Mouse (Mus musculus): ENCODE data around the gene Grik3. TPM values are rescaled to one million over a fixed set of nuclear protein-coding genes. Genes with fewer than 3 reads are reported as not detected.

Gene Grik3
- polyA plus RNA-seq, 1 experiment, result 29.5 TPM

DNA sequence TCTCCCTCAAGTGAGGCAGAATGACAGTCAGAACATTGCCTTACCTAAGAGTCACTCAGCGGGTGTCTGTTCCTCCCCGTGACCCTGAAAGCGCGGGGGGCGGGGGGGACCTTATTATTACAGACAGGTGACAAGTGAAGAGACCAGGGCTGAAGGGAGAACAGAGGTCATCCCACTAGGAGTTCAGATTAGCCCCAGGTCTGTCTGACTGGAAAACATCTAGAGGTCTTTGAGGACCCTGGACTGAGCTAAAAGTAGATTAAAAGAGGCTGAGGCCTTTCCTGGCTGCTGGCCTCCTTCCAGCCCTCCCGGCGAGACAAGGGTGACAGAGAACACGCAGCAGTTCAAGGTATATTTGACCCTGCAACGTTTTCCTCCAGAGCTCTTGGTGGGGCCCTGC lies 150.0 kb downstream of the Grik3 start:
- no peak for TF ChIP-seq POLR2A (IDR thresholded peaks at IDR 0.05; ENCODE audit: extremely low read depth, insufficient read depth, low read length)
- TF ChIP-seq CTCF (IDR thresholded peaks at IDR 0.05; ENCODE audit: extremely low read depth, insufficient read depth, low read length), result no peak
- H3K4me1 ChIP-seq (ENCODE audit: control insufficient read depth, insufficient read depth, low read length), result no peaks in the 10 kb centered on the region
- H3K4me3 ChIP-seq (ENCODE audit: insufficient read depth, low read length), result no peak overlapping the region
- no peak overlapping the region for H3K27ac ChIP-seq (ENCODE audit: insufficient read depth, low read length)

DNA sequence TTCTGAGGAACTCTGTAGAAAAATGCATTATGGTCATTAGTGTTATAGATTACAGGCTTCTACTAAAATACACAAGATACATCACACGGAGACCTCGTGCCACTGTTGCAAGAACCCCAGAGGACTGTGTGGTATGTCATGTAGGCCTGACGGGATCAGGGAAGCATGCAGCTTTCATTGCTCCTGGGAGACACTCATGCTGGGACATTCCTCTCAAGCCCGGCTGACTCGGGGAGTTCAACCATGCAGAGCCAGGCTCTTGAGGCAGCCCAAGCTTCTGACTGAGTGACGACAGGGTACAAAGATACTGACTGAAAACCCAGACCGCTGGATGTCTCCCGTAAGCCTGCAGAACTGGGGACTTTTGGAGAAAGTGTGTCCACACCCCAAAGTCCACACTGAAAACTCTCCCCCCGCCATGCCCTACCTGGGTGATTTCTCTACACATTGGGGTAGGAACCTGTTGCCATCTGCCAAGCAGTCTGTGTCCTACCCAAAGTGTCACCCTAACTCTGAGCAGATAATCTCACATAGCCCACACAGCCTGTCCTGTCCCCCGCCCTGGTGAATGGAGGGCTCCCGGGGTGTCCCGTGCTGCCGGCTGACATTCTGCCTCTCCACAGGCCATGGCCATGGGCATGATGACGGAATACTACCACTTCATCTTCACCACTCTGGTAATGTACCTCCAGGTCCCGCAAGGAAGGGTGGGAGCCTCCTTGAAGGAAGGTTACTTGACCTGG lies 150.6 kb downstream of the Grik3 start:
- Histone ChIP-seq H3K27ac (ENCODE audit: insufficient read depth, low read length) (no peak overlapping the region), H3K4me3 (ENCODE audit: insufficient read depth, low read length) (no peak overlapping the region), H3K4me1 (ENCODE audit: control insufficient read depth, insufficient read depth, low read length) (no peaks in the 10 kb centered on the region)
- no peak for TF ChIP-seq POLR2A (IDR thresholded peaks at IDR 0.05; ENCODE audit: extremely low read depth, insufficient read depth, low read length)
- TF ChIP-seq CTCF (IDR thresholded peaks at IDR 0.05; ENCODE audit: extremely low read depth, insufficient read depth, low read length), result no peak

DNA sequence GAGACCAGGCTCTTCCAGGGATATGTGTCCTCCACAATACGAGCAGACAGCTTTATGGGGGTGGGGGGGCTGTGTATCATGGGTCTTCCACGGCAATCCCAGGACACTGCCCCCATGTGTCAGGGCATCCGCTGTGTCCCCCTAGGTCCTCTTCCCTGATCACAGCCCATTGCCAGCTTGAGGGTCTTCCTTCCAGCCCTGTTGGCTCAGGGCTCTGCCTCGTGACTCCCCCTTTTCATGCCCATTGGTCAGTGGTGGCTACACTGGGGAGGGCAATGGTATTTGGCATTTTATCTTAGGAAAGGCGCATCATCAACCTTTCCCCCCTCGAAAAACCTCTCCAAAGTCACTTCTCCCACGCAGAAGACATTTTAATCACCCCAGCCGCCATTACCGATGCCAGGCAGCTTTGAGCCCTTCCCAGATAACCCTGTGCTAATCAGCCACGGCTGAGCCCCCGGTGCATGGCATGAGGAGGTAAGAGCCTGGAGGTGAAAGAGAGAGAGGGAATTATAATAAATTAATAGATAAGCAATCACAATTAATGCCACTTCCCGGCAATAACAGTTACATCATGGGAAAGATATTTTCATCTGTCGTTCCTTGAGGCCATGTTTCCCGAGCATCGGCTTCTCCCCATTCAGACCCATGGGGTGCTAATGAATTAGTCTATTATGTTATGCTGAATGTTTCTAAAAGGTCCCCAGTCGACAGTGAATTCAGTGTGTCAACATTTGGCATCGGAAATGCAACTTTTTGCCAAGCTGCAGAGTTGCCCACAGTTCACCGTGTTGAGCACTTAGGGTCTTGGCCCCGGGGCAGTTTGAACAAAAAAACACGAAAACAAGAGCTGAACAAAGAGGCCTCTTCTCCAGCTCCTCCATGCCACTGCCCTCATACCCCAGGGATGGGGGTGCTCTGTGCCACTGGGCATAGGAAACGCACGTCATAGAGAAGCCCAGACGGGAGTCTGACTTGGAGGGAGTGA lies 154.4 kb downstream of the Grik3 start:
- Histone ChIP-seq H3K27ac (ENCODE audit: insufficient read depth, low read length) (peak overlapping the region; percentile 64; the same call in 1 of the 2 replicates), H3K4me3 (ENCODE audit: insufficient read depth, low read length) (no peak overlapping the region), H3K4me1 (ENCODE audit: control insufficient read depth, insufficient read depth, low read length) (no peaks in the 10 kb centered on the region)
- TF ChIP-seq POLR2A (IDR thresholded peaks at IDR 0.05; ENCODE audit: extremely low read depth, insufficient read depth, low read length) (no peak), CTCF (IDR thresholded peaks at IDR 0.05; ENCODE audit: extremely low read depth, insufficient read depth, low read length) (no peak)

DNA sequence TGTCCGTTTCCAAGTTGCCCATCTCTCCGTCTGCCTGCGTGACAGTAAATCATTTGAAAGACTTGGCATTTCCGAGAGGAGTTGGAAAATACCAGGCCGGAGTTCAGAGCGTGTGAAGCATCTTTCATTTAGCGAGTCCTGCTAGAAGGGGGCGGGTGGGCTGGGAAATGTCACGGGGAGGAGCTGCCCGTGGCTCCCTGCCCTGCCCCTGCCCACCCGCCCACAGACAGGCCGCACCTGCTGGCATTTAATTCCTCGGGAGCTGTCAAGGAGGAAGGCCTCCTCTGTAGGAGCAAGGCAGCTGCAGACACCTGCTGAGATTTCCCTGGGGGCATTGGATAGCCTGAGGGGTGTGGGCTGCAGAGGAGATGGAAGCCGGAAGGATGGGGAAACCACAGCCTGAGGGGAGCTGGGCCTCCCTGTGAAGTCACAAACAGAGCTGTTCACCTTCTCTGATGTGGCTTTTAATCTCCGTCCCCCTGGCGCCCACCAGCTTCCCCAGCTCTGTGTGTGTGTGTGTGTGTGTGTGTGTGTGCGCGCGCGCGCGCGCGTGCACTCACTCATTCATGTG lies 161.3 kb downstream of the Grik3 start:
- TF ChIP-seq POLR2A (IDR thresholded peaks at IDR 0.05; ENCODE audit: extremely low read depth, insufficient read depth, low read length) (no peak), CTCF (IDR thresholded peaks at IDR 0.05; ENCODE audit: extremely low read depth, insufficient read depth, low read length) (no peak)
- Histone ChIP-seq H3K4me3 (ENCODE audit: insufficient read depth, low read length) (no peak overlapping the region), H3K27ac (ENCODE audit: insufficient read depth, low read length) (no peak overlapping the region)

DNA sequence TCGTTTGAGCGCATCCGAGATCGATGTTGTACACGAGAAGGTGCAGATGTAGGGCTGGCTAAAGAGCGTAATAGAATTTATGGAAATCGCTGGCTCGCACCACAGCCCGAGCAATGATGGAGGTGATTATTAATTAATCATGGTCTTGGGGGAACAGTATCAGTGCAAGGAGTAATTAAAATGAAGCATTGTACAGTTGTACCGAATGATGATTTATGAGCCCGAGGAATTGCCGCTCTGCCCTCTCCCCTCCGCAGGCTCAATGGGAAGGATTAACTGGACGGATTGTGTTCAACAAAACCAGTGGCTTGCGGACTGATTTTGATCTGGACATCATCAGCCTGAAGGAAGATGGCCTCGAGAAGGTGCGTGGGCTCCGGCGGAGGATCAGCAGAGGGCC lies 165.5 kb downstream of the Grik3 start:
- Histone ChIP-seq H3K4me1 (ENCODE audit: control insufficient read depth, insufficient read depth, low read length) (no peaks in the 10 kb centered on the region), H3K4me3 (ENCODE audit: insufficient read depth, low read length) (no peak overlapping the region), H3K27ac (ENCODE audit: insufficient read depth, low read length) (no peak overlapping the region)
- TF ChIP-seq POLR2A (IDR thresholded peaks at IDR 0.05; ENCODE audit: extremely low read depth, insufficient read depth, low read length) (no peak), CTCF (IDR thresholded peaks at IDR 0.05; ENCODE audit: extremely low read depth, insufficient read depth, low read length) (no peak)

More for the DNA sequence above, 161.3 kb downstream of the Grik3 start:
- H3K4me1 ChIP-seq (ENCODE audit: control insufficient read depth, insufficient read depth, low read length), result no peaks in the 10 kb centered on the region

DNA sequence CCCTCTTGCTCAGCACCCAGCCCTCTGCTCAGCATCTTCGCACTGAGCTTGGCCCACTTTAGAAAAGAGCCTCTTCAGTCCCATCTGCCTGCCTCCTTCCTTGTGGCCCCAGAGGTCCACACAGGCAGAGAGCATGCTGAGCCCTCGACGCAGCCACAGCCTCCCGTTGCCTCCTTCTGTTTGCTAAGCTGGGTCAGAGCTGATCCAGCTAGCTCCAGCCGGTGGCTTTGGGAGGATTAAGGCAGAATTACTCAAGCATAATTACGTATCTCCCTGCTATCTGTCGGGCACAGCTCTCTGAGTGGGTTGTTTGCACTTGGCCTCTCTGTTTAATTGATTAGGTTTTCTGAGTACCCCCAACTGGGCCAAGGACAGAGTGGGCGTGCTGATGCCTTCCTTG lies 167.9 kb downstream of the Grik3 start:
- Histone ChIP-seq H3K4me1 (ENCODE audit: control insufficient read depth, insufficient read depth, low read length) (no peaks in the 10 kb centered on the region), H3K4me3 (ENCODE audit: insufficient read depth, low read length) (no peak overlapping the region), H3K27ac (ENCODE audit: insufficient read depth, low read length) (no peak overlapping the region)
- no peak for TF ChIP-seq POLR2A (IDR thresholded peaks at IDR 0.05; ENCODE audit: extremely low read depth, insufficient read depth, low read length)
- no peak for TF ChIP-seq CTCF (IDR thresholded peaks at IDR 0.05; ENCODE audit: extremely low read depth, insufficient read depth, low read length)

DNA sequence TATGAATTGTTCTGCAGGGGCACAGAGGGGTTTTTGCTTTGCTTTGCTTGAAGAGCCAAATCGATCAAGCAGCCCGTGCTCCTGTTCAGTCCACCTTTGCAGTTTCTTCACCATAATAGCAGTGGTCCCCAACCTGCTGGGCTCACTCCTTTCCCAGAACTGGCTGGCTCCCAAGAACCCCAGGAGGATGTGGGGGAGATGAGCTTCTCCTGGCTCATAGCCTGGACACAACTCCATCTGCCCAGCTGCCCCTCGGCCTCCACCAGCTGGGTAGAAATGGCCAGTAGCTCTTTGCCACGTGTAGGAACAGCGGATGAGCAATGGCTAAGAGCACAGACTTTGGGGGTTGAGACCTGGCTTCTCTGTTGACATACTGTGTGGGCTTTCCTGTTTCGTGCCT lies 171.5 kb downstream of the Grik3 start:
- TF ChIP-seq CTCF (IDR thresholded peaks at IDR 0.05; ENCODE audit: extremely low read depth, insufficient read depth, low read length), result no peak
- TF ChIP-seq POLR2A (IDR thresholded peaks at IDR 0.05; ENCODE audit: extremely low read depth, insufficient read depth, low read length), result no peak
- H3K4me1 ChIP-seq (ENCODE audit: control insufficient read depth, insufficient read depth, low read length), result no peaks in the 10 kb centered on the region
- H3K4me3 ChIP-seq (ENCODE audit: insufficient read depth, low read length), result no peak overlapping the region
- H3K27ac ChIP-seq (ENCODE audit: insufficient read depth, low read length), result no peak overlapping the region

DNA sequence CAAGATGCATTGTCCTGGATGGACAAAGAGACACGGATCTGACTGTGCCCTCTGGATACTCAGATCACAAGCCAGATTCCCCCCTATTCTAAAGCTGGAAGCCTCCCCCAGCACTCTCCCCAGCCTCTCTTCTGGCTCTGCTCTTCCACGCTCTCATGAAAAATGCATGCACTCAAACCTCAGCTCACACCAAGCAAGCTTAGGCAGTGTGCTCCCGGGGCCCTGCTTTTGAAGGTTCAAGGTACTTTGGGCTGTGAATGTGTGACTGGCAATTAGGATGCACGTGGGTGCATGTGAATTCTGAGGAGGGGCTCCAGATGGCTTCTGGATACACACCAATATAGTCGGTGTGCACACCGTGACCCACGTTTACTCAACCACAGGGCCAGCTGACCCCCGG lies 172.8 kb downstream of the Grik3 start:
- no peak for TF ChIP-seq POLR2A (IDR thresholded peaks at IDR 0.05; ENCODE audit: extremely low read depth, insufficient read depth, low read length)
- no peak for TF ChIP-seq CTCF (IDR thresholded peaks at IDR 0.05; ENCODE audit: extremely low read depth, insufficient read depth, low read length)
- no peaks in the 10 kb centered on the region for H3K4me1 ChIP-seq (ENCODE audit: control insufficient read depth, insufficient read depth, low read length)
- H3K27ac ChIP-seq (ENCODE audit: insufficient read depth, low read length), result no peak overlapping the region
- H3K4me3 ChIP-seq (ENCODE audit: insufficient read depth, low read length), result no peak overlapping the region

DNA sequence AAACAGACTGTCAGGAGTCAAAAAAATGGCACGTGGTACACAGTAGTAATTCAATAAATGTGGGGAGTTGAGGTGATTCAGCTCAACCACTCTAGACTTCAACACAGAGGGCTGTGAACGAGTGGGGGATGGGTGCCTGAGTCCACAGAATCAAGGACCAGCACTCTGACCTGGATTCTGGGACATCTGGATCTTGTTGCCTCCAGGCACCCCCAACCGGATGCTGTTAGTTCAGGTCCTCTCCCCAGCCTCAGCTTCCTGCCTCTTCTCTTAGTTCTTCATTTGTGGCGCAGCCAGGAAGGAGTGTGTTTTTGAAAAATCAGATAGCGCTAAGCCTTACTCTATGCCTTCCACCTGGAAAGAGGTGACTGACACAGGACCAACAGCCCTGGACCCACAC lies 175.5 kb downstream of the Grik3 start:
- no peak overlapping the region for H3K27ac ChIP-seq (ENCODE audit: insufficient read depth, low read length)
- TF ChIP-seq CTCF (IDR thresholded peaks at IDR 0.05; ENCODE audit: extremely low read depth, insufficient read depth, low read length) (no peak), POLR2A (IDR thresholded peaks at IDR 0.05; ENCODE audit: extremely low read depth, insufficient read depth, low read length) (no peak)
- no peak overlapping the region for H3K4me3 ChIP-seq (ENCODE audit: insufficient read depth, low read length)
- H3K4me1 ChIP-seq (ENCODE audit: control insufficient read depth, insufficient read depth, low read length), result no peaks in the 10 kb centered on the region

Measured in cortical plate, adult 2 months (tissue).